Mouse (Mus musculus) stomach, embryonic 14.5 days (tissue): ENCODE results near the gene Mmp11. TPM values are rescaled to one million over a fixed set of nuclear protein-coding genes. Genes with fewer than 3 reads are reported as not detected.

Experiments used
- polyA plus RNA-seq: library from polyadenylated mRNA; unstranded; fragments of >200 nt; fragmentation: Nextera tagmentation; extraction: Ambion mirVana; gene quantifications from 2 replicates; pipeline ENCODE4 v1.2.1, GENCODE M21; 2014

Mmp11 gene
- polyA plus RNA-seq, 1 experiment from 2014 or later = 59.5 TPM

Other genes with a start within 250 kb of the Mmp11 start
- gene Cabin1, start 172.2 kb downstream of the Mmp11 start, polyA plus RNA-seq = 42.7 and 49.0 TPM in 2 replicates
- gene Ddt, start 163.1 kb downstream of the Mmp11 start, polyA plus RNA-seq = 65.3 and 65.5 TPM in 2 replicates
- gene Gm20441, start 155.5 kb downstream of the Mmp11 start, polyA plus RNA-seq = not detected in 2 replicates
- gene Gstt3, start 155.1 kb downstream of the Mmp11 start, polyA plus RNA-seq = 46.5 and 48.5 TPM in 2 replicates
- 11.6 and 12.6 TPM in 2 replicates for gene Gstt1, start 137.9 kb downstream of the Mmp11 start, polyA plus RNA-seq
- gene Gstt4, start 114.0 kb downstream of the Mmp11 start, polyA plus RNA-seq = not detected in 2 replicates
- gene Gstt2, start 99.1 kb downstream of the Mmp11 start, polyA plus RNA-seq = 43.5 and 47.4 TPM in 2 replicates
- 1,950 and 2,198 TPM in 2 replicates for gene Mif, start 76.3 kb downstream of the Mmp11 start, polyA plus RNA-seq
- gene Derl3, start 43.1 kb downstream of the Mmp11 start, polyA plus RNA-seq = 2.3 and 3.3 TPM in 2 replicates
- 182 and 197 TPM in 2 replicates for gene Smarcb1, start 14.9 kb downstream of the Mmp11 start, polyA plus RNA-seq
- 40.3 and 47.6 TPM in 2 replicates for gene Chchd10, start 3.4 kb downstream of the Mmp11 start, polyA plus RNA-seq
- gene Gm867, start 4.2 kb upstream of the Mmp11 start, polyA plus RNA-seq = not detected in 2 replicates
- gene Vpreb3, start 6.6 kb upstream of the Mmp11 start, polyA plus RNA-seq = 0.88 and 1.3 TPM in 2 replicates
- gene Gm5134, start 18.0 kb upstream of the Mmp11 start, polyA plus RNA-seq = not detected in 2 replicates
- gene Zfp280b, start 96.2 kb upstream of the Mmp11 start, polyA plus RNA-seq = 23.2 and 24.8 TPM in 2 replicates
- not detected in 2 replicates for gene Slc5a4b, start 174.5 kb upstream of the Mmp11 start, polyA plus RNA-seq
- gene Slc5a4a, start 211.0 kb upstream of the Mmp11 start, polyA plus RNA-seq = not detected in 2 replicates